Mouse (Mus musculus) midbrain, embryonic 16.5 days (tissue): Measurements from ENCODE around the gene Mast4. TPM values are rescaled to one million over a fixed set of nuclear protein-coding genes. Genes with fewer than 3 reads are reported as not detected.

Source experiments
- ATAC-seq: fragments of 200-750 bp; cut with Nextera tagmentation; 2 replicates; pipeline ENCODE4 v1.8.0; 2017; ENCODE audit warnings: moderate TSS enrichment
- H3K27ac ChIP-seq: fragments of 300-500 bp; sonication (generic); 2 replicates; pipeline ENCODE4 v1.5.1; 2014; ENCODE audit warnings: mild to moderate bottlenecking, low read length, mixed read lengths
- H3K27me3 ChIP-seq: fragments of 300-500 bp; sonication (generic); 2 replicates; pipeline ENCODE4 v1.6.1; 2014; ENCODE audit warnings: low read depth, low read length, mixed read lengths; ENCODE audit not compliant: control insufficient read depth, insufficient read depth
- H3K36me3 ChIP-seq: fragments of 300-500 bp; sonication (generic); 2 replicates; pipeline ENCODE4 v1.6.1; 2014; ENCODE audit warnings: mild to moderate bottlenecking, low read length, moderate library complexity, mixed read lengths; ENCODE audit not compliant: control insufficient read depth, insufficient read depth
- H3K4me1 ChIP-seq: fragments of 300-500 bp; sonication (generic); 2 replicates; pipeline ENCODE4 v1.6.1; 2014; ENCODE audit warnings: mild to moderate bottlenecking, low read length, mixed read lengths; ENCODE audit not compliant: control insufficient read depth, insufficient read depth
- H3K4me2 ChIP-seq: fragments of 300-500 bp; sonication (generic); 2 replicates; pipeline ENCODE4 v1.6.1; 2014; ENCODE audit warnings: mild to moderate bottlenecking, low read length, mixed read lengths
- H3K4me3 ChIP-seq: fragments of 300-500 bp; sonication (generic); 2 replicates; pipeline ENCODE4 v1.5.1; 2014; ENCODE audit warnings: low read depth, mild to moderate bottlenecking, low read length, moderate library complexity, mixed read lengths
- H3K9ac ChIP-seq: fragments of 300-500 bp; sonication (generic); 2 replicates; pipeline ENCODE4 v1.6.1; 2014; ENCODE audit warnings: low read depth, low read length, mixed read lengths
- H3K9me3 ChIP-seq: fragments of 300-500 bp; sonication (generic); replicated peaks from 2 replicates; pipeline ENCODE4 v1.6.1; 2014; ENCODE audit warnings: mild to moderate bottlenecking, low read length, mixed read lengths; ENCODE audit not compliant: control insufficient read depth, poor library complexity, severe bottlenecking
- WGBS: fragments of 180-500 bp; shearing (Covaris S2); extraction: QIAGEN DNeasy Blood & Tissue Kit; methylation state at CpG from one replicate; pipeline ENCODE4 v1.1.7; 2014; 5-methylcytosine and 5-hydroxymethylcytosine counted together
- polyA plus RNA-seq: library from polyadenylated mRNA; unstranded; fragments of >200 nt; fragmentation: Nextera tagmentation; extraction: Ambion mirVana; gene quantifications from 2 replicates; pipeline ENCODE4 v1.2.1, GENCODE M21; 2015

Mast4 gene
- polyA plus RNA-seq, 1 experiment from 2014 or later, result 33.8 TPM

GRCm38 (mm10) chr13:102689201-102690090 lies 644.9 kb downstream of the Mast4 start:
- no peak for ATAC-seq
- H3K36me3 ChIP-seq, result no peaks in the 10 kb centered on the region
- peaks cover 5% of the 10 kb centered on the region; the same call in 1 of the 2 replicates for H3K4me1 ChIP-seq
- 82% methylated on average over 6 of the region's 6 CpGs for WGBS
- H3K9me3 ChIP-seq, result no peaks in the 10 kb centered on the region
- H3K27me3 ChIP-seq, result no peaks in the 10 kb centered on the region
- H3K4me2 ChIP-seq, result no peak overlapping the region
- no peak overlapping the region for H3K27ac ChIP-seq
- H3K9ac ChIP-seq, result no peak overlapping the region
- no peak overlapping the region for H3K4me3 ChIP-seq

- Histone ChIP-seq H3K4me1 (peaks cover 5% of the 10 kb centered on the region; the same call in 1 of the 2 replicates), H3K4me2 (no peak overlapping the region), H3K36me3 (no peaks in the 10 kb centered on the region), H3K9ac (no peak overlapping the region), H3K4me3 (no peak overlapping the region), H3K9me3 (no peaks in the 10 kb centered on the region), H3K27ac (no peak overlapping the region), H3K27me3 (no peaks in the 10 kb centered on the region)
- no peak for ATAC-seq
- WGBS, result 97% methylated on average over 1 of the region's 1 CpGs
These were observed 646.2 kb downstream of the Mast4 start for GRCm38 (mm10) chr13:102688121-102688520.

- Histone ChIP-seq H3K4me2 (no peak overlapping the region), H3K27ac (no peak overlapping the region), H3K27me3 (no peaks in the 10 kb centered on the region), H3K9ac (no peak overlapping the region), H3K4me1 (no peaks in the 10 kb centered on the region), H3K9me3 (no peaks in the 10 kb centered on the region), H3K36me3 (no peaks in the 10 kb centered on the region), H3K4me3 (no peak overlapping the region)
- no peak for ATAC-seq
- WGBS, result 76% methylated on average over 4 of the region's 4 CpGs
These were observed 649.4 kb downstream of the Mast4 start for GRCm38 (mm10) chr13:102684890-102685289.
